Mouse (Mus musculus) forebrain, embryonic 10.5 days (tissue): Measurements from ENCODE around the gene H2-M10.5. TPM values are rescaled to one million over a fixed set of nuclear protein-coding genes. Genes with fewer than 3 reads are reported as not detected.
"Not testable (repeated sequence)": the region's sequence is repeated elsewhere in the genome, so short reads cannot be mapped to it uniquely, and the experiment has no call there.

ENCODE experiments used
- DNase-seq: peaks from one replicate; pipeline ENCODE4 v3.0.0-alpha.2; 2017; ENCODE audit warnings: low spot score; ENCODE audit errors: extremely low spot score
- H3K27ac ChIP-seq: fragments of 300-500 bp; sonication (generic); 2 replicates; pipeline ENCODE4 v1.5.1; 2016; ENCODE audit warnings: mild to moderate bottlenecking
- H3K27me3 ChIP-seq: fragments of 300-500 bp; sonication (generic); 2 replicates; pipeline ENCODE4 v1.6.1; 2016; ENCODE audit warnings: mild to moderate bottlenecking; ENCODE audit not compliant: poor library complexity, severe bottlenecking
- H3K36me3 ChIP-seq: fragments of 300-500 bp; sonication (generic); replicated peaks from 2 replicates; pipeline ENCODE4 v1.6.1; 2016; ENCODE audit warnings: mild to moderate bottlenecking, moderate library complexity
- H3K4me1 ChIP-seq: fragments of 300-500 bp; sonication (generic); 2 replicates; pipeline ENCODE4 v1.6.1; 2016
- H3K4me3 ChIP-seq: fragments of 300-500 bp; sonication (generic); 2 replicates; pipeline ENCODE4 v1.5.1; 2016; ENCODE audit warnings: mild to moderate bottlenecking, moderate library complexity
- H3K9me3 ChIP-seq: fragments of 300-500 bp; sonication (generic); 2 replicates; pipeline ENCODE4 v1.6.1; 2016; ENCODE audit warnings: mild to moderate bottlenecking, moderate library complexity
- WGBS: fragments of 180-500 bp; shearing (Covaris S2); methylation state at CpG from one replicate; pipeline ENCODE4 v1.1.7; 2016; 5-methylcytosine and 5-hydroxymethylcytosine counted together
- polyA plus RNA-seq: library from polyadenylated mRNA; unstranded; fragments of >200 nt; fragmentation: Nextera tagmentation; extraction: Ambion mirVana; gene quantifications from 2 replicates; pipeline ENCODE4 v1.2.1, GENCODE M21; 2016

The H2-M10.5 gene
- polyA plus RNA-seq, result not detected in 2 replicates

- not testable (repeated sequence) for H3K27ac ChIP-seq, DNase-seq
- WGBS, result 87% methylated on average over 2 of the region's 2 CpGs
These were observed at the start of gene H2-M10.5 for GRCm38 (mm10) chr17:36772610-36773009. Gene H2-M10.5, plus strand, starts transcription at chr17:36772910.

GRCm38 (mm10) chr17:36726046-36726445 lies 46.7 kb upstream of the H2-M10.5 start:
- Histone ChIP-seq H3K9me3 (no peaks in the 10 kb centered on the region), H3K4me3 (no peak overlapping the region), H3K27me3 (no peaks in the 10 kb centered on the region), H3K36me3 (no peaks in the 10 kb centered on the region), H3K4me1 (no peaks in the 10 kb centered on the region), H3K27ac (no peak overlapping the region)
- DNase-seq, result no peak
- WGBS, result 28% methylated on average over 2 of the region's 2 CpGs

More at GRCm38 (mm10) chr17:36772610-36773009, at the start of gene H2-M10.5:
- not testable (repeated sequence) for H3K4me3 ChIP-seq, H3K4me1 ChIP-seq, H3K36me3 ChIP-seq, H3K27me3 ChIP-seq, H3K9me3 ChIP-seq

- H3K4me1 ChIP-seq, result no peaks in the 10 kb centered on the region
- no peak overlapping the region for H3K4me3 ChIP-seq
- WGBS, result 48% methylated on average over 2 of the region's 2 CpGs
- H3K9me3 ChIP-seq, result no peaks in the 10 kb centered on the region
- H3K27me3 ChIP-seq, result no peaks in the 10 kb centered on the region
- no peaks in the 10 kb centered on the region for H3K36me3 ChIP-seq
- no peak overlapping the region for H3K27ac ChIP-seq
- DNase-seq, result no peak
These were observed 8.9 kb upstream of the H2-M10.5 start for GRCm38 (mm10) chr17:36763816-36764215.

- DNase-seq, H3K4me1 ChIP-seq, H3K27ac ChIP-seq, H3K36me3 ChIP-seq, H3K4me3 ChIP-seq, H3K27me3 ChIP-seq, H3K9me3 ChIP-seq: not testable (repeated sequence)
- 32% methylated on average over 2 of the region's 2 CpGs for WGBS
These were observed 8.5 kb upstream of the H2-M10.5 start for GRCm38 (mm10) chr17:36764244-36764643.

- H3K4me1 ChIP-seq, H3K36me3 ChIP-seq, H3K27ac ChIP-seq, H3K27me3 ChIP-seq, DNase-seq, H3K9me3 ChIP-seq, H3K4me3 ChIP-seq: not testable (repeated sequence)
- 79% methylated on average over 2 of the region's 2 CpGs for WGBS
These were observed 7.3 kb upstream of the H2-M10.5 start for GRCm38 (mm10) chr17:36765403-36765802.

- no peaks in the 10 kb centered on the region for H3K4me1 ChIP-seq
- no peak overlapping the region for H3K4me3 ChIP-seq
- no peaks in the 10 kb centered on the region for H3K27me3 ChIP-seq
- no peaks in the 10 kb centered on the region for H3K36me3 ChIP-seq
- no peak overlapping the region for H3K27ac ChIP-seq
- WGBS, result 78% methylated on average over 3 of the region's 3 CpGs
- H3K9me3 ChIP-seq, result no peaks in the 10 kb centered on the region
- no peak for DNase-seq
These were observed 8.8 kb downstream of the H2-M10.5 start for GRCm38 (mm10) chr17:36781533-36781932.

GRCm38 (mm10) chr17:36786483-36786886 lies 13.8 kb downstream of the H2-M10.5 start:
- WGBS, result 56% methylated on average over 1 of the region's 1 CpGs
- H3K27ac ChIP-seq, H3K4me3 ChIP-seq, H3K36me3 ChIP-seq, H3K27me3 ChIP-seq, H3K9me3 ChIP-seq, H3K4me1 ChIP-seq, DNase-seq: not testable (repeated sequence)

GRCm38 (mm10) chr17:36788351-36788750 lies 15.6 kb downstream of the H2-M10.5 start:
- Histone ChIP-seq H3K4me3 (no peak overlapping the region), H3K9me3 (no peaks in the 10 kb centered on the region), H3K27me3 (no peaks in the 10 kb centered on the region), H3K4me1 (no peaks in the 10 kb centered on the region), H3K27ac (no peak overlapping the region), H3K36me3 (no peaks in the 10 kb centered on the region)
- WGBS, result 86% methylated on average over 2 of the region's 2 CpGs
- DNase-seq, result no peak

GRCm38 (mm10) chr17:36788801-36789200 lies 16.1 kb downstream of the H2-M10.5 start:
- not testable (repeated sequence) for H3K4me3 ChIP-seq, H3K27me3 ChIP-seq, H3K36me3 ChIP-seq, H3K4me1 ChIP-seq, H3K9me3 ChIP-seq, H3K27ac ChIP-seq
- peak; percentile 45 for DNase-seq

GRCm38 (mm10) chr17:36799493-36799892 lies 26.8 kb downstream of the H2-M10.5 start:
- no peaks in the 10 kb centered on the region for H3K27me3 ChIP-seq
- no peak overlapping the region for H3K4me3 ChIP-seq
- H3K9me3 ChIP-seq, result no peaks in the 10 kb centered on the region
- no peaks in the 10 kb centered on the region for H3K36me3 ChIP-seq
- H3K4me1 ChIP-seq, result no peaks in the 10 kb centered on the region
- 92% methylated on average over 10 of the region's 10 CpGs for WGBS
- no peak overlapping the region for H3K27ac ChIP-seq
- DNase-seq, result no peak

- H3K9me3 ChIP-seq, H3K27me3 ChIP-seq, DNase-seq, H3K4me3 ChIP-seq, H3K36me3 ChIP-seq, H3K4me1 ChIP-seq, H3K27ac ChIP-seq: not testable (repeated sequence)
- WGBS, result 87% methylated on average over 4 of the region's 4 CpGs
These were observed 27.3 kb downstream of the H2-M10.5 start for GRCm38 (mm10) chr17:36799921-36800462.

- H3K9me3 ChIP-seq, result no peaks in the 10 kb centered on the region
- no peak for DNase-seq
- no peaks in the 10 kb centered on the region for H3K27me3 ChIP-seq
- no peak within 1 kb of the TSS for H3K4me3 ChIP-seq
- H3K27ac ChIP-seq, result no peak within 1 kb of the TSS
- H3K36me3 ChIP-seq, result no peaks in the 10 kb centered on the region
- no peaks in the 10 kb centered on the region for H3K4me1 ChIP-seq
These were observed 39.2 kb downstream of the H2-M10.5 start, which contains the start of gene H2-M10.6 for GRCm38 (mm10) chr17:36811871-36812270. Gene H2-M10.6, plus strand, starts transcription at chr17:36812171.

GRCm38 (mm10) chr17:36824005-36824404 lies 51.3 kb downstream of the H2-M10.5 start:
- no peaks in the 10 kb centered on the region for H3K36me3 ChIP-seq
- no peaks in the 10 kb centered on the region for H3K27me3 ChIP-seq
- DNase-seq, result peak; percentile 33
- H3K4me1 ChIP-seq, result no peaks in the 10 kb centered on the region
- H3K4me3 ChIP-seq, result no peak overlapping the region
- H3K9me3 ChIP-seq, result no peaks in the 10 kb centered on the region
- H3K27ac ChIP-seq, result no peak overlapping the region

GRCm38 (mm10) chr17:36825525-36825924 lies 52.8 kb downstream of the H2-M10.5 start:
- WGBS, result 25% methylated on average over 4 of the region's 4 CpGs
- no peaks in the 10 kb centered on the region for H3K36me3 ChIP-seq
- no peaks in the 10 kb centered on the region for H3K9me3 ChIP-seq
- H3K27ac ChIP-seq, result no peak overlapping the region
- DNase-seq, result no peak
- H3K27me3 ChIP-seq, result no peaks in the 10 kb centered on the region
- no peak overlapping the region for H3K4me3 ChIP-seq
- no peaks in the 10 kb centered on the region for H3K4me1 ChIP-seq
